Mouse (Mus musculus) cerebellum, adult 2 months (tissue): Measurements from ENCODE around the gene Kdelc2. TPM values are rescaled to one million over a fixed set of nuclear protein-coding genes. Genes with fewer than 3 reads are reported as not detected.
A peak's percentile ranks its signal among the peaks of the same experiment; 100 is the strongest.

Source experiments
- DNase-seq, 2 experiments: peaks; one replicate each; pipeline ENCODE4 v3.0.0; 2021
- H3K27ac ChIP-seq: fragments of 200-500 bp; 2 replicates; pipeline ENCODE4 v1.5.1; 2012; ENCODE audit warnings: low read length, control low read depth, inconsistent platforms; ENCODE audit not compliant: insufficient read depth
- H3K27me3 ChIP-seq: fragments of 200-500 bp; 2 replicates; pipeline ENCODE4 v1.6.1; 2012; ENCODE audit warnings: inconsistent platforms, mild to moderate bottlenecking, low read length, moderate library complexity; ENCODE audit not compliant: control insufficient read depth, insufficient read depth
- H3K4me1 ChIP-seq: fragments of 200-500 bp; 2 replicates; pipeline ENCODE4 v1.6.1; 2011; ENCODE audit warnings: low read length; ENCODE audit not compliant: control insufficient read depth, insufficient read depth
- H3K4me3 ChIP-seq: fragments of 200-500 bp; replicated peaks from 2 replicates; pipeline ENCODE3; 2011; ENCODE audit warnings: mild to moderate bottlenecking, low read depth, low read length, control low read depth; ENCODE audit not compliant: insufficient read depth
- CTCF ChIP-seq: fragments of 200-500 bp; IDR thresholded peaks from 2 replicates; pipeline ENCODE4 v1.5.1; 2011; ENCODE audit warnings: low read depth, mild to moderate bottlenecking, control low read depth, low read length, moderate library complexity, borderline replicate concordance; ENCODE audit not compliant: insufficient read depth
- POLR2A ChIP-seq: fragments of 200-500 bp; IDR thresholded peaks from 2 replicates; pipeline ENCODE4 v1.6.1; 2011; ENCODE audit warnings: low read length, control low read depth, borderline replicate concordance; ENCODE audit not compliant: insufficient read depth
- WGBS: fragments of 180-500 bp; shearing (Covaris S2); methylation state at CpG from one replicate; pipeline ENCODE4 v1.1.7; 2018; 5-methylcytosine and 5-hydroxymethylcytosine counted together
- polyA plus RNA-seq: library from polyadenylated mRNA; depleted of rRNA; stranded (reverse); fragments of >200 nt; gene quantifications from 2 replicates; pipeline ENCODE4 v1.2.3, GENCODE M21; 2012; rRNA removed

The Kdelc2 gene
- polyA plus RNA-seq: 3.0 and 3.5 TPM in 2 replicates

DNA sequence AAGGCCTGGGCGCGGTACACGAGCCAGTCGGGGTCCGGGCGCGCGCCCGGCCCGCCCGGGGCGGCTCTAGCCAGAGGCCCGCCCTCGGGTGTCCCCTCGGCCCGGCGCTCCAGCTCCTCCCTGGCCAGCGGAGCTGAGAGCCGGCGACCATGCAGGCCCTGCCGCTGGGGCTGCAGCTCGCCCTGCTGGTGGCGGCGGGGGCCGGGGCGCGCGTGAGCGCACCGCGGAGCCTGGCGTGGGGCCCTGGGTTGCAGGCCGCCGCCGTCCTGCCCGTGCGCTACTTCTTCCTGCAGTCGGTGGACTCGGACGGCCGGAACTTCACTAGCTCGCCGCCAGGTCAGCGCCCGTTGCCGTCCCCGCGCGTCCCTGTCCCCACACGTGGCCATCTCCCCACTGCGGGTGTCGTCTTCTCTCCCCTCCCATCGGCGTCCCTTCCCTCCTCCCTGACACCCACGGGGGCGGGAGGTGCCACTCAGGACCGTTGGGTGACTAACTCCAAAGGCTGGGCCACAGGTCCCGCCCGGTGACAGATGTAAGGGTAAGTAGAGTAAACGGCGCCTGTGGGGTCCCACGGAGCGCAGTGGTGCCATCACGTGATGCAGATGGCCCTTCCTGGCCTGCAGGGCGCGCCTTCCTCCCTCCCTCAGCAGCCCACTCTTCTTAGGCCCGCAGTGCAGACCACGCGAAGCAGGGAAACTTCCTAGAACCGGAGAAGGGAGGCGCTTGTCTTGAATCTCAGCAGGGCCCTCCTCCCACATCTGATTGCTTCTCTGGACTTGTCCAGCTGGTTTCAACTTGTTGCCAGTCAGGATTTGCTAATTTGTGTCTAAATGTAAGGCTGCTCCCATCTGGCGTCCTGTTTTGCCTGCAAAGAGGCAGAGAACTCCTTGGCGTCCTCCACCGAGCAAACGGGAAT lies at the start of gene Kdelc2:
Gene Kdelc2 (plus strand): TSS at position 75 of the 916 bp plus-strand sequence.
- H3K4me3 ChIP-seq: peak within 1 kb of the TSS; percentile 81
- under 1% methylated on average over 75 of the region's 75 CpGs for WGBS
- TF ChIP-seq CTCF: 0 out of 2 replicates have a peak, but pooled peaks have one; percentile 0
- no peak for TF ChIP-seq POLR2A
- peak; percentile 74 to 78 for DNase-seq
- H3K27ac ChIP-seq: peak within 1 kb of the TSS; percentile 75
- no peaks in the 10 kb centered on the region for H3K27me3 ChIP-seq
- H3K4me1 ChIP-seq: no peaks in the 10 kb centered on the region; the same call in 1 of the 2 replicates

DNA sequence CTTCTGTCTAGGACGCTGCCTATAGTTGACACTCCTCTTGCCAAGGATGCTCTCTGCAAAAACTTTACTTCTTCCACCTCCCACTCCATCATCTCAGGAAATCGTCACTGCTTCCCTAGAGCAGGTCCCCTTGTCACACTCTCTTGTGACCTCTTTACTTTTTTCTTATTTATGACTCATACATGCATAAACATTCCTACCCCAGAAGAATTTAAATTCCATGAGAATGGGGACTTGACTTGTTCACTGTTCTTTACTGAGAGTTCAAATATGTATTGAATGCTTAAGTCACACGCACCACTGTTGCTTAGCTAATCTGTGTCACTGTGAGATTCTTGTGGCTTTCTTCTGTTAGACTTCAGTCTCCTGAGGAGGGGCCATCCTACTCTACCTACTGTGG lies 48.7 kb upstream of the Kdelc2 start:
- no peak overlapping the region for H3K4me3 ChIP-seq
- 91% methylated on average over 3 of the region's 3 CpGs for WGBS
- DNase-seq: no peak
- no peak overlapping the region for H3K27ac ChIP-seq
- no peaks in the 10 kb centered on the region for H3K27me3 ChIP-seq
- TF ChIP-seq CTCF (no peak), POLR2A (no peak)
- no peaks in the 10 kb centered on the region; the same call in 1 of the 2 replicates for H3K4me1 ChIP-seq

DNA sequence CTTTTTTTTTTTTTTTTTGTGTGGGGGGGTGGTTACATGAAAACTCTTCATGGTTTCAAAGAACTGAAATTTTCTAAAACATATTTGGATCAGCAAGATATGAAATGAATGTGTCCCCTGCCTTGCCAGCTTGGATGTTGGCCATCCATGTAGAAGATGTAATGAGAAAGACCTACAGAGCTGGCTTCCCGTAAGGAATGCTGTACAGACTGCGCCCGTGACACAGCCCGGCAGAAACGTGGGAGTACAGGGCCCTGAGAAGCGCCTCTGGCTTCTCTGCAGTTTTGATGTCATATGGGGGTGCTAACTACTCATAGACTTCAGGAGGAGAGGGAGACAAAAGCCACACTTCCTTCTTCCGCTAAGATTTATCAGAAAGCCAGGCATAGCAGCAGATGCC lies 44.2 kb upstream of the Kdelc2 start:
- TF ChIP-seq POLR2A (no peak), CTCF (no peak)
- Histone ChIP-seq H3K4me1 (no peaks in the 10 kb centered on the region), H3K4me3 (peak overlapping the region; percentile 27), H3K27me3 (no peaks in the 10 kb centered on the region), H3K27ac (peak overlapping the region; percentile 64)
- DNase-seq: peak in 1 of 2 experiments; percentile 51
- WGBS: 26% methylated on average over 7 of the region's 7 CpGs

DNA sequence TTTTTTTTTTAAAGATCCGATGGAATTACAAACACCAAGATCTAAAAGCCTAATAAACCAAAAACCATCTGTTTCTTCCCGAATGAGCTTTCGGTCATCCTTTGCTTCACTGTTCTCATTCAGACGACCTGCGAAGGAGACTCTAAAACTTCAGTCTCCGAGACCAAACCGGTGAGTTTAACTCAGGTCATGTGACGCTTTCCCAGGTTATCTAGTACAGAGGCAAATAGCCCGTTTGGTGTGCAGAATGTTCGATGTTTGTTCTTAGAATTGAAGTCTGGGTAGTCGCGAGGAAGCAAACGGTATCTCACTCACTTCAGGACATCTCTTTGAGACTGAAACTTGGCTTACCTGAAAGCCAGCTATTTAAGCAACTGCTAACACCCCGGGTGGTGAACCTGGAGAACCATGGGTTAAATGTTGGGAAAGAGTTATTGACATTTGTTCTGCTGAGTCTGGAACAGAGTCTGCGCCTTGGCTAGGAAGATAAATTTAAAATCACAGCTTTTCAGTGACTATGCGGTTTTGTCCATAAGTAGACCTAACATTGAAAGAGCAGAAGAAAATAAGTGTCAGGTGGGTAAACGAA lies 43.4 kb upstream of the Kdelc2 start:
- Histone ChIP-seq H3K4me3 (peak overlapping the region; percentile 96), H3K4me1 (no peaks in the 10 kb centered on the region), H3K27me3 (no peaks in the 10 kb centered on the region), H3K27ac (peak overlapping the region; percentile 98)
- 5% methylated on average over 17 of the region's 17 CpGs for WGBS
- DNase-seq: peak; percentile 53 to 56
- TF ChIP-seq CTCF (no peak), POLR2A (no peak)

DNA sequence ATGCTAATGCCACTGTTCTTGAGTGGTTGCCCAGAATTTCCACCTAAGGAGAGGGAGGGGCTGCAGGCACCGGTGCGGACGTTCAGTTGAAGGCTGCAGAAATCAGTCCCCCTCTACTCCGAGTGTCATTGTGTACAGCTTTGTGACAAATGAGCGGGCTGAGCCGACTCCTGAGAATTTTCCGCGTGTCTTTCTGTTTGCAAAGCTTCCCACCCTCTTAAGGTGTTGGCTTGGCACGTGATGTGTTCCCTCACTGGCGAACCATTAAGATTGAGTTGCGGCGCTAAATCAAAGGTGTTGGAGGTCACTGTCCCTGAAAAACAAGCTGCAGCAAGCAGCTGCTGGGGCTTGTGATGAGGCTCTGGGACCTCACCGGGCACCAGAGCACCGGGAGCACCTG lies 42.9 kb upstream of the Kdelc2 start:
- Histone ChIP-seq H3K27ac (peak overlapping the region; percentile 98), H3K27me3 (no peaks in the 10 kb centered on the region), H3K4me1 (no peaks in the 10 kb centered on the region), H3K4me3 (peak overlapping the region; percentile 96)
- WGBS: 5% methylated on average over 14 of the region's 14 CpGs
- DNase-seq: peak; percentile 80 to 83
- no peak for TF ChIP-seq CTCF
- peak; percentile 66; the same call in 1 of the 2 replicates for TF ChIP-seq POLR2A

DNA sequence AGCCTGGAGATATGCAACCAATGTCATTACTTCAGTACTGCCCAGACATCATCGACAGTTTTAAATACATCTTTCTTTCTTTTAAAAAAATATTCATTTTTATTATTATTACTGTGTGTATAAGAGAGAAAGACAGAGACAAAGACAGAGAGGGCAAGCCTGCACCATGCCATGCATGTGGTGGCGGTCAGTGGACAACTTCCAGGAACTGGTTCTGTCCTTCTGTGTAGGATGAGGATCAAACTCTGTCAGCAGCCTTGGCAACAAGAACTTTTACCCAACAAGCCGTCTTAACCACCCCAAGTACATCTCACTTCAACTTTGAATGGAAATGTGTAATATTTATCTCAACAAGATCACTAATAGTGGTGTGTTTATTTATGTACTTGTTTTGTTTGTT lies 41.8 kb upstream of the Kdelc2 start:
- WGBS: 10% methylated on average over 3 of the region's 3 CpGs
- peak; percentile 66 to 76 for DNase-seq
- H3K27ac ChIP-seq: peak overlapping the region; percentile 79; the same call in 1 of the 2 replicates
- H3K4me3 ChIP-seq: peak overlapping the region; percentile 96
- H3K27me3 ChIP-seq: no peaks in the 10 kb centered on the region
- peaks cover 2% of the 10 kb centered on the region; the same call in 1 of the 2 replicates for H3K4me1 ChIP-seq
- peak; percentile 30; the same call in 1 of the 2 replicates for TF ChIP-seq POLR2A
- TF ChIP-seq CTCF: no peak

DNA sequence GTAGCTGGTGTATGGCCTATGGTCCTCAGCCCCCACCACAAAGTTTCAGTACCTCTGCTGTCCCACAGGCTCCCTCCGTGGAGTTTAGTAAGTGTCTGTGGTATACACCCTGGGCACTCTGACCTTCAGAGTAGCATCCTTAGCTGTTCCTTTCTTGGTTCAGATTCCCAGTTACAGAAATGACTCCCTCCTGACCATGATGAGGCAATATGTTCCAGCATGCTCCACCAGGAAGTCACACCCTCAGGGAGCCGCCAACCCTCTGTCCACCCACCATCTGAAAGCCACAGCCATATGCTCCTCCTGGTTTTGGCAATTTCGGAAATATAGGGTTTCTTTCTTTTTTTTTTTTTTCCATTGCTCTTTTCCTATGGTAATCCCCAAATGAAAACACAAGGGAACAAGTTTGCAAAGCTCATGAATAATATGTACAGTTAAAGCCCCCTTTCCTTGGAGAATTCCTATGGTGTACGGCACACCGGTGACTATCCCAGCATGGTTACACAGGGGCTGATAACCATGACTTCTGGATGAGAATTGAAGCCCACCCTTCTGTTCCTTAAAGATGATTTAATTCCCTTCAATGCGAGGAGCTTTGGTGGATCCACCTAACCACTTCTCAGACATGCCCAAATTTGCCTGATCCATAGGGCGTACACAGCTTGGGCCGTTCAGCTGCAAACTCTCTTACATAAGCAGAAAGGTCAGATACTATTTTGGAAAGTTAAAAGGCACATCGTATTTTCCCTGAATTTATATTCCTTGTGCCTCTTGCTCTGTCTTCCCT lies 39.0 kb upstream of the Kdelc2 start:
- Histone ChIP-seq H3K4me3 (peak overlapping the region; percentile 96), H3K4me1 (peaks cover 22% of the 10 kb centered on the region), H3K27me3 (no peaks in the 10 kb centered on the region), H3K27ac (peak overlapping the region; percentile 97)
- TF ChIP-seq POLR2A (peak; percentile 69; the same call in 1 of the 2 replicates), CTCF (no peak)
- WGBS: 14% methylated on average over 9 of the region's 9 CpGs
- DNase-seq: peak; percentile 87 to 96
